Mouse (Mus musculus) retina, embryonic 14.5 days (tissue): ENCODE results near the gene Plb1.

Source experiments
- DNase-seq: peaks from one replicate; pipeline ENCODE4 v3.0.0-alpha.2; 2015; ENCODE audit warnings: low spot score

The Plb1 gene

GRCm38 (mm10) chr5:32245385-32245784 is 12.9 kb downstream of the Plb1 start:
- DNase-seq = no peak

- no peak for DNase-seq
These were observed 28.2 kb downstream of the Plb1 start for GRCm38 (mm10) chr5:32260751-32261150.

- DNase-seq = no peak
These were observed 28.7 kb downstream of the Plb1 start for GRCm38 (mm10) chr5:32261251-32261650.

GRCm38 (mm10) chr5:32262534-32262933 is 30.0 kb downstream of the Plb1 start:
- no peak for DNase-seq

GRCm38 (mm10) chr5:32272502-32272901 is 40.0 kb downstream of the Plb1 start:
- DNase-seq = no peak

- DNase-seq = peak; percentile 25
These were observed 45.6 kb downstream of the Plb1 start for GRCm38 (mm10) chr5:32278000-32278694.

- no peak for DNase-seq
These were observed 47.6 kb downstream of the Plb1 start for GRCm38 (mm10) chr5:32280066-32280465.

GRCm38 (mm10) chr5:32282345-32282744 is 49.8 kb downstream of the Plb1 start:
- DNase-seq = no peak

GRCm38 (mm10) chr5:32283457-32283856 is 50.9 kb downstream of the Plb1 start:
- DNase-seq = no peak

GRCm38 (mm10) chr5:32286315-32286714 is 53.8 kb downstream of the Plb1 start:
- DNase-seq = no peak

GRCm38 (mm10) chr5:32288021-32288420 is 55.5 kb downstream of the Plb1 start:
- DNase-seq = no peak

GRCm38 (mm10) chr5:32291316-32291715 is 58.8 kb downstream of the Plb1 start:
- DNase-seq = no peak

GRCm38 (mm10) chr5:32302991-32303921 is 70.7 kb downstream of the Plb1 start:
- peak; percentile 83 for DNase-seq

- DNase-seq = no peak
These were observed 74.6 kb downstream of the Plb1 start for GRCm38 (mm10) chr5:32307106-32307505.

- DNase-seq = no peak
These were observed 76.1 kb downstream of the Plb1 start for GRCm38 (mm10) chr5:32308647-32309046.

- no peak for DNase-seq
These were observed 77.2 kb downstream of the Plb1 start for GRCm38 (mm10) chr5:32309714-32310113.

GRCm38 (mm10) chr5:32310802-32311201 is 78.3 kb downstream of the Plb1 start:
- no peak for DNase-seq

GRCm38 (mm10) chr5:32311589-32312166 is 79.2 kb downstream of the Plb1 start:
- peak; percentile 64 for DNase-seq

GRCm38 (mm10) chr5:32313671-32314070 is 81.2 kb downstream of the Plb1 start:
- DNase-seq = no peak

- no peak for DNase-seq
These were observed 82.2 kb downstream of the Plb1 start for GRCm38 (mm10) chr5:32314731-32315130.

- DNase-seq = peak; percentile 65
These were observed 89.8 kb downstream of the Plb1 start for GRCm38 (mm10) chr5:32322146-32322811.

- no peak for DNase-seq
These were observed 95.6 kb downstream of the Plb1 start for GRCm38 (mm10) chr5:32328139-32328538.
